Mouse (Mus musculus): Measurements from ENCODE around the gene Hdac9. TPM values are rescaled to one million over a fixed set of nuclear protein-coding genes. Genes with fewer than 3 reads are reported as not detected.

The Hdac9 gene
- polyA plus RNA-seq, 1 experiment from 2014 or later: 4.4 TPM

- H3K27me3 ChIP-seq (ENCODE audit: poor library complexity, severe bottlenecking): no peaks in the 10 kb centered on the region
- H3K27ac ChIP-seq: no peak overlapping the region; the same call in 1 of the 2 replicates
- H3K36me3 ChIP-seq (replicated peaks): no peaks in the 10 kb centered on the region
- WGBS: 81% methylated on average over 5 of the region's 5 CpGs
- H3K4me3 ChIP-seq: no peak overlapping the region
- no peaks in the 10 kb centered on the region for H3K9me3 ChIP-seq
- no peaks in the 10 kb centered on the region for H3K4me1 ChIP-seq
- no peak for DNase-seq (ENCODE audit: extremely low spot score, low spot score)
These were observed 485.1 kb downstream of the Hdac9 start for GRCm38 (mm10) chr12:34431832-34432231.

- Histone ChIP-seq H3K4me3 (no peak overlapping the region), H3K9me3 (no peaks in the 10 kb centered on the region), H3K27me3 (ENCODE audit: poor library complexity, severe bottlenecking) (no peaks in the 10 kb centered on the region), H3K4me1 (no peaks in the 10 kb centered on the region), H3K27ac (no peak overlapping the region), H3K36me3 (replicated peaks) (no peaks in the 10 kb centered on the region)
- no peak for DNase-seq (ENCODE audit: extremely low spot score, low spot score)
- 88% methylated on average over 2 of the region's 2 CpGs for WGBS
These were observed 491.4 kb downstream of the Hdac9 start for GRCm38 (mm10) chr12:34425468-34425867.

GRCm38 (mm10) chr12:34408139-34408538 lies 508.8 kb downstream of the Hdac9 start:
- WGBS: 56% methylated on average over 3 of the region's 3 CpGs
- DNase-seq (ENCODE audit: extremely low spot score, low spot score): no peak
- Histone ChIP-seq H3K36me3 (replicated peaks) (no peaks in the 10 kb centered on the region), H3K27me3 (ENCODE audit: poor library complexity, severe bottlenecking) (no peaks in the 10 kb centered on the region), H3K9me3 (no peaks in the 10 kb centered on the region), H3K27ac (no peak overlapping the region), H3K4me3 (no peak overlapping the region), H3K4me1 (0 out of 2 replicates have a peak, but pooled peaks cover 3% of the 10 kb centered on the region)

GRCm38 (mm10) chr12:34407143-34407542 lies 509.8 kb downstream of the Hdac9 start:
- 0 out of 2 replicates have a peak, but pooled peaks cover 3% of the 10 kb centered on the region for H3K4me1 ChIP-seq
- H3K9me3 ChIP-seq: no peaks in the 10 kb centered on the region
- H3K4me3 ChIP-seq: no peak overlapping the region
- 88% methylated on average over 3 of the region's 3 CpGs for WGBS
- H3K27ac ChIP-seq: no peak overlapping the region
- no peaks in the 10 kb centered on the region for H3K27me3 ChIP-seq (ENCODE audit: poor library complexity, severe bottlenecking)
- DNase-seq (ENCODE audit: extremely low spot score, low spot score): no peak
- H3K36me3 ChIP-seq (replicated peaks): no peaks in the 10 kb centered on the region

GRCm38 (mm10) chr12:34402065-34402464 lies 514.8 kb downstream of the Hdac9 start:
- no peaks in the 10 kb centered on the region for H3K36me3 ChIP-seq (replicated peaks)
- no peaks in the 10 kb centered on the region for H3K9me3 ChIP-seq
- H3K27ac ChIP-seq: no peak overlapping the region
- DNase-seq (ENCODE audit: extremely low spot score, low spot score): no peak
- WGBS: 92% methylated on average over 7 of the region's 7 CpGs
- H3K4me3 ChIP-seq: no peak overlapping the region
- no peaks in the 10 kb centered on the region for H3K27me3 ChIP-seq (ENCODE audit: poor library complexity, severe bottlenecking)
- H3K4me1 ChIP-seq: no peaks in the 10 kb centered on the region

GRCm38 (mm10) chr12:34398611-34399010 lies 518.3 kb downstream of the Hdac9 start:
- Histone ChIP-seq H3K9me3 (no peaks in the 10 kb centered on the region), H3K4me3 (no peak overlapping the region), H3K27ac (no peak overlapping the region), H3K4me1 (no peaks in the 10 kb centered on the region), H3K27me3 (ENCODE audit: poor library complexity, severe bottlenecking) (no peaks in the 10 kb centered on the region), H3K36me3 (replicated peaks) (no peaks in the 10 kb centered on the region)
- 95% methylated on average over 10 of the region's 10 CpGs for WGBS
- no peak for DNase-seq (ENCODE audit: extremely low spot score, low spot score)

GRCm38 (mm10) chr12:34394342-34394741 lies 522.6 kb downstream of the Hdac9 start:
- Histone ChIP-seq H3K4me3 (no peak overlapping the region), H3K36me3 (replicated peaks) (no peaks in the 10 kb centered on the region), H3K27ac (no peak overlapping the region), H3K9me3 (no peaks in the 10 kb centered on the region), H3K4me1 (no peaks in the 10 kb centered on the region), H3K27me3 (ENCODE audit: poor library complexity, severe bottlenecking) (no peaks in the 10 kb centered on the region)
- 77% methylated on average over 3 of the region's 3 CpGs for WGBS
- DNase-seq (ENCODE audit: extremely low spot score, low spot score): no peak

- 72% methylated on average over 1 of the region's 1 CpGs for WGBS
- 0 out of 2 replicates have a peak, but pooled peaks cover 3% of the 10 kb centered on the region for H3K4me1 ChIP-seq
- H3K36me3 ChIP-seq (replicated peaks): no peaks in the 10 kb centered on the region
- H3K27me3 ChIP-seq (ENCODE audit: poor library complexity, severe bottlenecking): no peaks in the 10 kb centered on the region
- no peak overlapping the region for H3K4me3 ChIP-seq
- H3K27ac ChIP-seq: no peak overlapping the region
- no peak for DNase-seq (ENCODE audit: extremely low spot score, low spot score)
- H3K9me3 ChIP-seq: no peaks in the 10 kb centered on the region
These were observed 537.2 kb downstream of the Hdac9 start for GRCm38 (mm10) chr12:34379681-34380080.

- no peak for DNase-seq (ENCODE audit: extremely low spot score, low spot score)
- Histone ChIP-seq H3K27me3 (ENCODE audit: poor library complexity, severe bottlenecking) (no peaks in the 10 kb centered on the region), H3K36me3 (replicated peaks) (no peaks in the 10 kb centered on the region), H3K4me3 (no peak overlapping the region), H3K27ac (no peak overlapping the region), H3K9me3 (no peaks in the 10 kb centered on the region), H3K4me1 (0 out of 2 replicates have a peak, but pooled peaks cover 3% of the 10 kb centered on the region)
- 86% methylated on average over 4 of the region's 4 CpGs for WGBS
These were observed 538.3 kb downstream of the Hdac9 start for GRCm38 (mm10) chr12:34378637-34379036.

- H3K27ac ChIP-seq: no peak overlapping the region
- H3K27me3 ChIP-seq (ENCODE audit: poor library complexity, severe bottlenecking): no peaks in the 10 kb centered on the region
- peaks cover 9% of the 10 kb centered on the region; the same call in 1 of the 2 replicates for H3K4me1 ChIP-seq
- no peak for DNase-seq (ENCODE audit: extremely low spot score, low spot score)
- no peaks in the 10 kb centered on the region for H3K9me3 ChIP-seq
- H3K4me3 ChIP-seq: no peak overlapping the region
- H3K36me3 ChIP-seq (replicated peaks): no peaks in the 10 kb centered on the region
- 9% methylated on average over 6 of the region's 6 CpGs for WGBS
These were observed 565.0 kb downstream of the Hdac9 start for GRCm38 (mm10) chr12:34351906-34352305.

- H3K4me1 ChIP-seq: peaks cover 9% of the 10 kb centered on the region; the same call in 1 of the 2 replicates
- DNase-seq (ENCODE audit: extremely low spot score, low spot score): no peak
- H3K27me3 ChIP-seq (ENCODE audit: poor library complexity, severe bottlenecking): no peaks in the 10 kb centered on the region
- no peak overlapping the region for H3K4me3 ChIP-seq
- 79% methylated on average over 2 of the region's 2 CpGs for WGBS
- no peak overlapping the region for H3K27ac ChIP-seq
- no peaks in the 10 kb centered on the region for H3K36me3 ChIP-seq (replicated peaks)
- H3K9me3 ChIP-seq: no peaks in the 10 kb centered on the region
These were observed 569.4 kb downstream of the Hdac9 start for GRCm38 (mm10) chr12:34347529-34347928.

GRCm38 (mm10) chr12:34342761-34343160 lies 574.1 kb downstream of the Hdac9 start:
- H3K4me1 ChIP-seq: no peaks in the 10 kb centered on the region

GRCm38 (mm10) chr12:34338886-34339285 lies 578.0 kb downstream of the Hdac9 start:
- Histone ChIP-seq H3K27ac (no peak overlapping the region), H3K27me3 (ENCODE audit: poor library complexity, severe bottlenecking) (no peaks in the 10 kb centered on the region), H3K4me3 (no peak overlapping the region), H3K4me1 (0 out of 2 replicates have a peak, but pooled peaks cover 3% of the 10 kb centered on the region), H3K36me3 (replicated peaks) (no peaks in the 10 kb centered on the region), H3K9me3 (no peaks in the 10 kb centered on the region)
- no peak for DNase-seq (ENCODE audit: extremely low spot score, low spot score)
- 85% methylated on average over 4 of the region's 4 CpGs for WGBS

More at GRCm38 (mm10) chr12:34342761-34343160, 574.1 kb downstream of the Hdac9 start:
- 62% methylated on average over 2 of the region's 2 CpGs for WGBS
- H3K4me3 ChIP-seq: no peak overlapping the region
- H3K9me3 ChIP-seq: no peaks in the 10 kb centered on the region
- DNase-seq (ENCODE audit: extremely low spot score, low spot score): no peak
- no peaks in the 10 kb centered on the region for H3K27me3 ChIP-seq (ENCODE audit: poor library complexity, severe bottlenecking)
- no peaks in the 10 kb centered on the region for H3K36me3 ChIP-seq (replicated peaks)
- H3K27ac ChIP-seq: no peak overlapping the region

Measured in forebrain, embryonic 10.5 days (tissue).